Mouse (Mus musculus) limb, embryonic 15.5 days (tissue): ENCODE measurements around the gene B3galt1. TPM values are rescaled to one million over a fixed set of nuclear protein-coding genes. Genes with fewer than 3 reads are reported as not detected.

ENCODE experiments used
- ATAC-seq: fragments of 200-750 bp; cut with Nextera tagmentation; 2 replicates; pipeline ENCODE4 v1.8.0; 2017; ENCODE audit warnings: low read depth, moderate TSS enrichment; ENCODE audit not compliant: insufficient number of reproducible peaks, low FRiP score, low TSS enrichment
- H3K27ac ChIP-seq: fragments of 300-500 bp; sonication (generic); 2 replicates; pipeline ENCODE4 v1.5.1; 2015; ENCODE audit warnings: moderate library complexity, mild to moderate bottlenecking, inconsistent platforms
- H3K27me3 ChIP-seq: fragments of 300-500 bp; sonication (generic); 2 replicates; pipeline ENCODE4 v1.6.1; 2015; ENCODE audit warnings: inconsistent platforms
- H3K36me3 ChIP-seq: fragments of 300-500 bp; sonication (generic); 2 replicates; pipeline ENCODE4 v1.6.1; 2015; ENCODE audit warnings: inconsistent platforms
- H3K4me1 ChIP-seq: fragments of 300-500 bp; sonication (generic); 2 replicates; pipeline ENCODE4 v1.6.1; 2015; ENCODE audit warnings: inconsistent platforms
- H3K4me2 ChIP-seq: fragments of 300-500 bp; sonication (generic); 2 replicates; pipeline ENCODE4 v1.6.1; 2015; ENCODE audit warnings: mild to moderate bottlenecking, inconsistent platforms
- H3K4me3 ChIP-seq: fragments of 300-500 bp; sonication (generic); 2 replicates; pipeline ENCODE4 v1.5.1; 2015; ENCODE audit warnings: mild to moderate bottlenecking, inconsistent platforms
- H3K9ac ChIP-seq: fragments of 300-500 bp; sonication (generic); 2 replicates; pipeline ENCODE4 v1.6.1; 2015; ENCODE audit warnings: inconsistent platforms
- H3K9me3 ChIP-seq: fragments of 300-500 bp; sonication (generic); 2 replicates; pipeline ENCODE4 v1.6.1; 2016; ENCODE audit warnings: inconsistent platforms
- WGBS: fragments of 180-500 bp; shearing (Covaris S2); methylation state at CpG from one replicate; pipeline ENCODE4 v1.1.7; 2015; 5-methylcytosine and 5-hydroxymethylcytosine counted together
- polyA plus RNA-seq: library from polyadenylated mRNA; unstranded; fragments of >200 nt; fragmentation: Nextera tagmentation; extraction: Ambion mirVana; gene quantifications from 2 replicates; pipeline ENCODE4 v1.2.1, GENCODE M21; 2015

Gene B3galt1
- polyA plus RNA-seq, 1 experiment from 2014 or later, result 7.3 TPM

GRCm38 (mm10) chr2:67873368-67873767, 307.7 kb downstream of the B3galt1 start:
- Histone ChIP-seq H3K4me1 (no peaks in the 10 kb centered on the region), H3K27ac (no peak overlapping the region), H3K4me2 (no peak overlapping the region), H3K9me3 (no peaks in the 10 kb centered on the region), H3K27me3 (no peaks in the 10 kb centered on the region), H3K36me3 (no peaks in the 10 kb centered on the region), H3K9ac (no peak overlapping the region), H3K4me3 (no peak overlapping the region)
- 73% methylated on average over 3 of the region's 3 CpGs for WGBS
- ATAC-seq, result no peak

GRCm38 (mm10) chr2:67879836-67880235, 314.2 kb downstream of the B3galt1 start:
- Histone ChIP-seq H3K9ac (no peak overlapping the region), H3K9me3 (no peaks in the 10 kb centered on the region), H3K4me1 (no peaks in the 10 kb centered on the region), H3K4me3 (no peak overlapping the region), H3K27ac (no peak overlapping the region), H3K4me2 (no peak overlapping the region), H3K27me3 (no peaks in the 10 kb centered on the region), H3K36me3 (no peaks in the 10 kb centered on the region)
- no peak for ATAC-seq
- 57% methylated on average over 3 of the region's 3 CpGs for WGBS

GRCm38 (mm10) chr2:67881713-67882281, 316.1 kb downstream of the B3galt1 start:
- Histone ChIP-seq H3K9ac (no peak overlapping the region), H3K36me3 (no peaks in the 10 kb centered on the region), H3K4me3 (no peak overlapping the region), H3K4me1 (no peaks in the 10 kb centered on the region), H3K27ac (no peak overlapping the region), H3K27me3 (no peaks in the 10 kb centered on the region), H3K4me2 (no peak overlapping the region), H3K9me3 (no peaks in the 10 kb centered on the region)
- 63% methylated on average over 1 of the region's 1 CpGs for WGBS
- ATAC-seq, result no peak

- H3K4me1 ChIP-seq, result no peaks in the 10 kb centered on the region
Measured at GRCm38 (mm10) chr2:67897956-67898689, 332.5 kb downstream of the B3galt1 start.

GRCm38 (mm10) chr2:67901574-67901973, 335.9 kb downstream of the B3galt1 start:
- H3K27ac ChIP-seq, result no peak overlapping the region
- WGBS, result 87% methylated on average over 6 of the region's 6 CpGs
- H3K9me3 ChIP-seq, result no peaks in the 10 kb centered on the region
- no peak for ATAC-seq
- no peaks in the 10 kb centered on the region for H3K36me3 ChIP-seq
- no peaks in the 10 kb centered on the region for H3K27me3 ChIP-seq
- no peaks in the 10 kb centered on the region for H3K4me1 ChIP-seq
- no peak overlapping the region for H3K4me3 ChIP-seq
- H3K4me2 ChIP-seq, result no peak overlapping the region
- no peak overlapping the region for H3K9ac ChIP-seq

More at GRCm38 (mm10) chr2:67897956-67898689, 332.5 kb downstream of the B3galt1 start:
- H3K36me3 ChIP-seq, result no peaks in the 10 kb centered on the region
- 63% methylated on average over 2 of the region's 2 CpGs for WGBS
- no peak overlapping the region for H3K4me2 ChIP-seq
- no peak overlapping the region for H3K27ac ChIP-seq
- H3K27me3 ChIP-seq, result no peaks in the 10 kb centered on the region
- ATAC-seq, result no peak
- H3K9ac ChIP-seq, result no peak overlapping the region
- no peaks in the 10 kb centered on the region for H3K9me3 ChIP-seq
- no peak overlapping the region for H3K4me3 ChIP-seq

DNA sequence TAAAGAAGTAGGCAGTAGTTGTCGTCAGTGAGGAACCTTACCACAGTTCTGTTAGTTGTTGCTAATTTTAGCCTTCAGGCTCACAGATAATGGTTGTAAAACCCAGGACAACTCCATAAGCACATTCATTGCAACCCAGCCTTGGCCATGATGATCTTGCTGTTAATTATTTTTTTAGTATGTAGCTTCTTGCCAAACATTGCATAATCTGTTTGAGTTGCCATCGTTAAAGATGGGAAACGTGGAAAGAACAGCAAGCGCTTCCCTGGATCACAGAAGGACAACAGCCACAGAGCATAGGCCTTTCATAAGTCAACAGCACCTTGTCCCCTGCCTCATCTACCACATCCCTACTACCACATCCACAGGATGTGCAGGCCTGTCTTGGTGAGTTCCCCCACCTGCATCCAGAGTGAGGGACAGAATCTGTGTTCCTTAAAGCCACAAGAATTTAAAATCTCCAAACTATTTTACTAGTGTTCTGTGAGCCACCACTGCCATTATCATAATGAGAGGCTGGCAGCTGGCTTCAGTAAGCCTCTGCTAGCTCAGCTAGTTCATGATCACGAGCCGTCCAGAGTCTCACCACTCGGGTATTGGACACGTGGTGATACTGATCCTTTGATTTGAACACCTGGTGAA, 337.1 kb downstream of the B3galt1 start:
- 68% methylated on average over 8 of the region's 8 CpGs for WGBS
- no peak overlapping the region for H3K4me3 ChIP-seq

GRCm38 (mm10) chr2:67903769-67904168, 338.1 kb downstream of the B3galt1 start:
- no peak overlapping the region for H3K27ac ChIP-seq
- no peak overlapping the region for H3K4me2 ChIP-seq
- no peaks in the 10 kb centered on the region for H3K27me3 ChIP-seq
- H3K36me3 ChIP-seq, result no peaks in the 10 kb centered on the region
- H3K4me1 ChIP-seq, result no peaks in the 10 kb centered on the region
- H3K9me3 ChIP-seq, result no peaks in the 10 kb centered on the region
- no peak for ATAC-seq
- 74% methylated on average over 1 of the region's 1 CpGs for WGBS
- H3K9ac ChIP-seq, result no peak overlapping the region
- H3K4me3 ChIP-seq, result no peak overlapping the region

More for the DNA sequence above, 337.1 kb downstream of the B3galt1 start:
- H3K4me1 ChIP-seq, result no peaks in the 10 kb centered on the region
- ATAC-seq, result no peak
- H3K27me3 ChIP-seq, result no peaks in the 10 kb centered on the region
- H3K36me3 ChIP-seq, result no peaks in the 10 kb centered on the region
- H3K27ac ChIP-seq, result no peak overlapping the region
- H3K4me2 ChIP-seq, result no peak overlapping the region
- no peak overlapping the region for H3K9ac ChIP-seq
- no peaks in the 10 kb centered on the region for H3K9me3 ChIP-seq

GRCm38 (mm10) chr2:67931994-67932393, 366.3 kb downstream of the B3galt1 start:
- H3K36me3 ChIP-seq, result no peaks in the 10 kb centered on the region
- no peak overlapping the region for H3K4me3 ChIP-seq
- H3K9ac ChIP-seq, result no peak overlapping the region
- H3K9me3 ChIP-seq, result no peaks in the 10 kb centered on the region
- no peaks in the 10 kb centered on the region for H3K4me1 ChIP-seq
- no peak for ATAC-seq
- no peak overlapping the region for H3K4me2 ChIP-seq
- no peak overlapping the region for H3K27ac ChIP-seq
- H3K27me3 ChIP-seq, result no peaks in the 10 kb centered on the region
- 79% methylated on average over 3 of the region's 3 CpGs for WGBS

GRCm38 (mm10) chr2:67948408-67948807, 382.7 kb downstream of the B3galt1 start:
- H3K4me1 ChIP-seq, result no peaks in the 10 kb centered on the region
- ATAC-seq, result no peak

GRCm38 (mm10) chr2:67956182-67956581, 390.5 kb downstream of the B3galt1 start:
- Histone ChIP-seq H3K4me3 (no peak overlapping the region), H3K4me1 (no peaks in the 10 kb centered on the region), H3K4me2 (no peak overlapping the region), H3K27me3 (no peaks in the 10 kb centered on the region), H3K9ac (no peak overlapping the region), H3K9me3 (no peaks in the 10 kb centered on the region), H3K27ac (no peak overlapping the region), H3K36me3 (no peaks in the 10 kb centered on the region)
- WGBS, result 80% methylated on average over 4 of the region's 4 CpGs
- no peak for ATAC-seq

More at GRCm38 (mm10) chr2:67948408-67948807, 382.7 kb downstream of the B3galt1 start:
- Histone ChIP-seq H3K9me3 (no peaks in the 10 kb centered on the region), H3K4me2 (no peak overlapping the region), H3K27me3 (no peaks in the 10 kb centered on the region), H3K9ac (no peak overlapping the region), H3K27ac (no peak overlapping the region), H3K4me3 (no peak overlapping the region), H3K36me3 (no peaks in the 10 kb centered on the region)
- 58% methylated on average over 3 of the region's 3 CpGs for WGBS

- Histone ChIP-seq H3K27me3 (no peaks in the 10 kb centered on the region), H3K9me3 (no peaks in the 10 kb centered on the region), H3K27ac (no peak overlapping the region), H3K4me3 (no peak overlapping the region), H3K9ac (no peak overlapping the region), H3K36me3 (no peaks in the 10 kb centered on the region), H3K4me1 (no peaks in the 10 kb centered on the region), H3K4me2 (no peak overlapping the region)
- 31% methylated on average over 2 of the region's 2 CpGs for WGBS
- no peak for ATAC-seq
Measured at GRCm38 (mm10) chr2:67957561-67957960, 391.9 kb downstream of the B3galt1 start.

GRCm38 (mm10) chr2:67960711-67961110, 395.0 kb downstream of the B3galt1 start:
- WGBS, result 61% methylated on average over 2 of the region's 2 CpGs

More at GRCm38 (mm10) chr2:67960711-67961110, 395.0 kb downstream of the B3galt1 start:
- no peak overlapping the region for H3K9ac ChIP-seq
- no peaks in the 10 kb centered on the region for H3K9me3 ChIP-seq
- no peaks in the 10 kb centered on the region for H3K27me3 ChIP-seq
- H3K4me2 ChIP-seq, result no peak overlapping the region
- H3K27ac ChIP-seq, result no peak overlapping the region
- no peak overlapping the region for H3K4me3 ChIP-seq
- H3K4me1 ChIP-seq, result no peaks in the 10 kb centered on the region
- ATAC-seq, result no peak
- no peaks in the 10 kb centered on the region for H3K36me3 ChIP-seq
